Mouse (Mus musculus): Measurements from ENCODE around the gene Olfr447. TPM values are rescaled to one million over a fixed set of nuclear protein-coding genes. Genes with fewer than 3 reads are reported as not detected.

Olfr447 gene
- total RNA-seq (2023), result not detected

GRCm38 (mm10) chr6:42908578-42908977, at the start of gene Olfr447:
Olfr447 (plus strand) TSS chr6:42908878.

GRCm38 (mm10) chr6:42890141-42890540, 18.5 kb upstream of the Olfr447 start, which contains the start of gene Olfr448:
Olfr448 (plus strand) TSS chr6:42890441.

GRCm38 (mm10) chr6:42921077-42921476, 12.4 kb downstream of the Olfr447 start, which contains the start of gene Olfr446:
Olfr446 (plus strand) TSS chr6:42921377.

GRCm38 (mm10) chr6:42948767-42949166, 40.1 kb downstream of the Olfr447 start, which contains the start of gene Olfr444:
Olfr444 (plus strand) TSS chr6:42949067.

Other genes starting within 250 kb of the Olfr447 start
- not detected for gene Tcaf1, start 198.8 kb upstream of the Olfr447 start, total RNA-seq (2023)
- not detected for gene Olfr453, start 169.5 kb upstream of the Olfr447 start, total RNA-seq (2023)
- not detected for gene Olfr38, start 152.5 kb upstream of the Olfr447 start, total RNA-seq (2023)
- not detected for gene Olfr452, start 123.8 kb upstream of the Olfr447 start, total RNA-seq (2023)
- gene Olfr450, start 96.9 kb upstream of the Olfr447 start, total RNA-seq (2023), result not detected
- not detected for gene Olfr449, start 74.5 kb upstream of the Olfr447 start, total RNA-seq (2023)
- gene Olfr448, start 18.4 kb upstream of the Olfr447 start, total RNA-seq (2023), result not detected
- gene Olfr446, start 12.5 kb downstream of the Olfr447 start, total RNA-seq (2023), result not detected
- not detected for gene Olfr444, start 40.2 kb downstream of the Olfr447 start, total RNA-seq (2023)
- gene Olfr441, start 197.5 kb downstream of the Olfr447 start, total RNA-seq (2023), result not detected
- gene Olfr237-ps1, start 237.7 kb downstream of the Olfr447 start, total RNA-seq (2023), result not detected

All from CD8-positive naive resting alpha-beta T cell, adult 57 days (primary cell).